In genomic region chr8:12872983-12873356, GRCm38 (mm10) we compare ENCODE assay signal across 8 mouse cellular contexts. TPM values are rescaled to one million over a fixed set of nuclear protein-coding genes. Genes with fewer than 3 reads are reported as not detected.
DNase-seq lines count a peak whose midpoint lies in the region; ATAC-seq and TF ChIP-seq lines count a peak whose summit lies in the region.

No protein-coding gene starts in this region.

- TF ChIP-seq CTCF in forebrain, postnatal 0 days (IDR thresholded peaks at IDR 0.05; ENCODE audit: low read depth): no peak; the same call in 1 of the 2 replicates

- 12% methylated on average over 8 of the region's 9 CpGs for WGBS in heart, embryonic 14.5 days
- WGBS in forebrain, postnatal 0 days: 5% methylated on average over 8 of the region's 9 CpGs
- 4% methylated on average over 9 of the region's 9 CpGs for WGBS in midbrain, embryonic 10.5 days

- H3K36me3 ChIP-seq in heart, embryonic 14.5 days (ENCODE audit: control insufficient read depth, insufficient read depth, low read length): no peaks in the 10 kb centered on the region
- no peaks in the 10 kb centered on the region for H3K36me3 ChIP-seq in ES-E14 (ENCODE audit: control insufficient read depth, insufficient read depth, low read length, poor library complexity, severe bottlenecking)
- H3K36me3 ChIP-seq in forebrain, postnatal 0 days (ENCODE audit: insufficient read depth): no peaks in the 10 kb centered on the region
- H3K36me3 ChIP-seq in midbrain, embryonic 10.5 days: no peaks in the 10 kb centered on the region

- DNase-seq in heart, adult 18-20 months: no peak
- no peak for DNase-seq in ES-E14 (ENCODE audit: low read depth, low spot score)
- DNase-seq in forebrain, postnatal 0 days: no peak
- no peak for DNase-seq in midbrain, embryonic 10.5 days (ENCODE audit: low spot score)
- no peak for DNase-seq in right cerebral cortex, postnatal 36 days (ENCODE audit: low spot score in 2 of 2)
- no peak for DNase-seq in thymus, adult 18-20 months

- peaks cover 7 to 11% of the 10 kb centered on the region in 2 experiments for H3K4me1 ChIP-seq in heart, embryonic 14.5 days (ENCODE audit: control insufficient read depth in 2 of 2, insufficient read depth in 2 of 2, low read length in 2 of 2)
- peaks cover 18 to 36% of the 10 kb centered on the region in 2 experiments for H3K4me1 ChIP-seq in ES-E14 (ENCODE audit: control insufficient read depth in 2 of 2, insufficient read depth in 2 of 2, low read length in 2 of 2, poor library complexity in 1 of 2)
- H3K4me1 ChIP-seq in forebrain, postnatal 0 days (ENCODE audit: insufficient read depth): 0 out of 2 replicates have a peak, but pooled peaks cover 12% of the 10 kb centered on the region
- peaks cover 76% of the 10 kb centered on the region for H3K4me1 ChIP-seq in midbrain, embryonic 10.5 days

- peak overlapping the region; percentile 60 to 71 for H3K4me3 ChIP-seq in heart, embryonic 14.5 days (ENCODE audit: control insufficient read depth in 1 of 2, insufficient read depth in 1 of 2, low read depth in 1 of 2, low read length in 2 of 2)
- peak overlapping the region; percentile 61 to 94 for H3K4me3 ChIP-seq in ES-E14 (ENCODE audit: insufficient read depth in 1 of 2, low read depth in 1 of 2, low read length in 2 of 2, poor library complexity in 1 of 2, severe bottlenecking in 1 of 2)
- peak overlapping the region; percentile 66 for H3K4me3 ChIP-seq in forebrain, postnatal 0 days (ENCODE audit: low read depth, low read length)
- peak overlapping the region; percentile 70 for H3K4me3 ChIP-seq in midbrain, embryonic 10.5 days

- H3K4me2 ChIP-seq in heart, embryonic 14.5 days (ENCODE audit: low read length): peak overlapping the region; percentile 83
- H3K4me2 ChIP-seq in forebrain, postnatal 0 days (ENCODE audit: low read depth): peak overlapping the region; percentile 78

- in situ Hi-C loops in ES-E14 (cut with MboI; ENCODE audit: low sequenced_read_pairs in 2 of 2, unreplicated experiment in 2 of 2): no loop called here

- H3K27ac ChIP-seq in heart, embryonic 14.5 days (replicated peaks in 1 of 2; ENCODE audit: control insufficient read depth in 1 of 2, insufficient read depth in 1 of 2, low read depth in 2 of 2, low read length in 2 of 2): no peak overlapping the region
- H3K27ac ChIP-seq in ES-E14 (ENCODE audit: insufficient read depth, low read depth, low read length, poor library complexity, severe bottlenecking): peak overlapping the region; percentile 87; the same call in 1 of the 2 replicates
- H3K27ac ChIP-seq in forebrain, postnatal 0 days (ENCODE audit: low read depth, low read length): no peak overlapping the region
- H3K27ac ChIP-seq in midbrain, embryonic 10.5 days (replicated peaks): peak overlapping the region; percentile 93

- H3K9ac ChIP-seq in heart, embryonic 14.5 days (ENCODE audit: low read length): 0 out of 2 replicates have a peak overlapping the region, but pooled peaks have one; percentile 71
- H3K9ac ChIP-seq in ES-E14 (ENCODE audit: insufficient read depth, low read depth, low read length, poor library complexity, severe bottlenecking): peak overlapping the region; percentile 37; the same call in 1 of the 2 replicates
- H3K9ac ChIP-seq in forebrain, postnatal 0 days: no peak overlapping the region

- peaks cover 21% of the 10 kb centered on the region for H3K27me3 ChIP-seq in heart, embryonic 14.5 days (ENCODE audit: control insufficient read depth, insufficient read depth, low read length)
- H3K27me3 ChIP-seq in forebrain, postnatal 0 days (ENCODE audit: insufficient read depth, low read length): no peaks in the 10 kb centered on the region
- peaks cover 8% of the 10 kb centered on the region; the same call in 1 of the 2 replicates for H3K27me3 ChIP-seq in midbrain, embryonic 10.5 days (ENCODE audit: low read depth, poor library complexity, severe bottlenecking)

- no peaks in the 10 kb centered on the region for H3K9me3 ChIP-seq in heart, embryonic 14.5 days (ENCODE audit: control insufficient read depth, low read length)
- H3K9me3 ChIP-seq in ES-E14 (ENCODE audit: control insufficient read depth, insufficient read depth, low read depth, low read length): no peaks in the 10 kb centered on the region
- no peaks in the 10 kb centered on the region for H3K9me3 ChIP-seq in forebrain, postnatal 0 days (ENCODE audit: low read length)
- no peaks in the 10 kb centered on the region for H3K9me3 ChIP-seq in midbrain, embryonic 10.5 days (replicated peaks)

- no peak for ATAC-seq in heart, embryonic 14.5 days (ENCODE audit: insufficient number of reproducible peaks, insufficient read depth, low FRiP score, low read depth)
- 0 out of 2 replicates have a peak, but pooled peaks have one; percentile 1 for ATAC-seq in forebrain, postnatal 0 days
- no peak for ATAC-seq in cerebellum, adult (ENCODE audit: insufficient number of reproducible peaks, low FRiP score, low TSS enrichment)

TF ChIP-seq in ES-E14, 5 proteins besides CTCF, POLR2A, EP300 and RAD21:
- TF ChIP-seq MAFK (IDR thresholded peaks at IDR 0.05; ENCODE audit: insufficient read depth, low read depth, low read length): no peak
- peak; percentile 76 for TF ChIP-seq ZNF384 (IDR thresholded peaks at IDR 0.05; ENCODE audit: low read depth, low read length)
- no peak for TF ChIP-seq ZC3H11A (IDR thresholded peaks at IDR 0.05; ENCODE audit: borderline replicate concordance, low read depth, low read length)
- no peak for TF ChIP-seq CHD2 (IDR thresholded peaks at IDR 0.05; ENCODE audit: low read depth, low read length)

RNA-seq across cellular contexts. Expression of gene Mcf2l, which starts 0.6 kb away (rescaled TPM):
- 12.4 and 13.4 TPM in 2 replicates for polyA plus RNA-seq in heart, embryonic 14.5 days (2014; fragmentation: Nextera tagmentation; extraction: Ambion mirVana)
- 10 to 100 TPM; 75.1 to 93.4 TPM for total RNA-seq in heart, adult 18-20 months (2021)
- total RNA-seq in ES-E14 (2012; rRNA removed): 16.0 and 26.7 TPM in 2 replicates
- 371 and 376 TPM in 2 replicates for total RNA-seq in forebrain, postnatal 0 days (2014; rRNA removed)
- 89.6 and 118 TPM in 2 replicates for polyA plus RNA-seq in forebrain, postnatal 0 days (2015; fragmentation: Nextera tagmentation; extraction: Ambion mirVana)
- polyA plus RNA-seq in midbrain, embryonic 10.5 days (2016; fragmentation: Nextera tagmentation; extraction: Ambion mirVana): 26.4 and 42.7 TPM in 2 replicates

Comparison
In these comparisons a context has a peak if more than half of its experiments do, and no peak if none do; other contexts are left out.
1. H3K27ac ChIP-seq: peak in ES-E14 (single experiment) and midbrain, embryonic 10.5 days (single experiment); none in heart, embryonic 14.5 days (0 of 2) and forebrain, postnatal 0 days (single experiment).
2. Peak in every context shown above with its lines, with median percentiles within 50 percentile points of each other: H3K4me3 ChIP-seq.